Mouse (Mus musculus): ENCODE data around the gene Mybpc2. TPM values are rescaled to one million over a fixed set of nuclear protein-coding genes. Genes with fewer than 3 reads are reported as not detected.
A peak's percentile ranks its signal among the peaks of the same experiment; 100 is the strongest.

The Mybpc2 gene
- total RNA-seq, 2 experiments from 2014 or later = 10.5 to 16.8 TPM

DNA sequence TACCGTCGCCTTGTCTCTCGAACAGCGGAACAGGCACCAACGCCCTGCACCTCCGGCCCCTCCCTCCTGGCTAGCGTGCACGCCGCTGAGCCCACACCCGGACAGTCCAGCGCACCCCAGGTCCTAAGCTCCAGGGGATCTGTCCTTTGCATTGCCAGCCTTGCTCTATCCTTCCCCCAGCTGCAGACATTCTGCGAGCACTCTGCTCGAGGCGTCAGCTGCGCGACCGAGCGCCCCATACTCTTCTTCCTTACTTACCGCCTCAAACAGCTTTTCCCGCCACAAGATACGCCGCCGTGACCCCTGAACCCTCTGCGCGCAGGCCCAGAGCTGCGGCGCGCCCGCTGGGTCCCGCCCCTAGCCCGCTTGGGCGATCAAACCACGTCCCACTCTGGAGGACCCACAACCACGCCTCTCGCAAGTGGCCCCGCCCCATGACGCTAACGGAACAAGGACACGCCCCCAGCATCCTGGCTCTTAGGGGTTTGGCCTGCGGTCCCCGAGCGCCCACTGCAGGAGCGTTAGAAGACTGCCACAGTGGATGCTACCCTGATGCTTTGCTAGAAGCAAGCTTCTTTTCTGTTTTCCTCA lies 24.1 kb upstream of the Mybpc2 start, which contains the start of gene Pold1:
Gene Pold1, minus strand, starts transcription at position 353 of the 591 bp plus-strand sequence.
- peak; percentile 99 to 100 for DNase-seq
- intact Hi-C loops (cut with DNase I) = loop anchor here (1.0 kb wide), 1 partner anchor 23 kb away; no protein-coding TSS in a partner anchor

DNA sequence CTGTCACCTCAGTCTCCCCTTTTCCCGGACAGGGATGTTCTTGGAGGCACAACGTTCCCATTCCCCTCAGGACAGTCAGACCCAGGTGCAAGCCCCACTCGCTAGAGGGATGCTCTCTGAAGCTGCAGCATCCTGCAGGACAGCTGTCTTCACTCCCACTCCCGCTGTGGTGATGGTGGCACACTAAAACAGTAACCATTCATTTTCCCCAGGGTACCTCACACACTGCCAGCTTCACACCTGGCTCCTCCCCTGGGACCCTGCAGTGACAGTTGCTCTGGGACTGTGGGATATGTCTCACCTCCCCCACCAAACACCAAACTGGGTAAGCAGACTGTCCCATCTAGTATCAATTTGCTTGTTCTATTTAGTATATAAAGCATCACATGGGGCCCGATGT lies 23.3 kb upstream of the Mybpc2 start:
- intact Hi-C loops (cut with DNase I) = loop anchor here (1.0 kb wide), 1 partner anchor 22 kb away; no protein-coding TSS in a partner anchor
- no peak for DNase-seq

DNA sequence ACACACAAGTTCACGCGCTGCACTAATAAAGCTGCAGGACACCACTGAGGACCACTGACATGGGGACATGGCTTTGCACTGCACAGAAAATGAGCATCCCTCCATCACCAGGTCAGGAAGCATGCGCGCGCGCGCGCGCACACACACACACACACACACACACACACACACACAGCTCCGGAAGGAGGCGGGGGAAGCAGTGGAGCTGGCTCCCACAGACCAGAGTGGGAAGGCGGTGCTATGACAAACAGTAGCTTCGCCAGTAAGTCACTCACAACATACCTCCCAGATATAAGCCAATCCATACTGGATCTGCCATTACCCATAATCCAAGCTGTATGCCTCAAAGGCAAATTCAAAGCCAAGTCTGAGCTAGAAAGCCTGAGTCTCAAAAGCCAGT lies 22.6 kb upstream of the Mybpc2 start:
- no peak for DNase-seq
- intact Hi-C loops (cut with DNase I) = no loop called here

DNA sequence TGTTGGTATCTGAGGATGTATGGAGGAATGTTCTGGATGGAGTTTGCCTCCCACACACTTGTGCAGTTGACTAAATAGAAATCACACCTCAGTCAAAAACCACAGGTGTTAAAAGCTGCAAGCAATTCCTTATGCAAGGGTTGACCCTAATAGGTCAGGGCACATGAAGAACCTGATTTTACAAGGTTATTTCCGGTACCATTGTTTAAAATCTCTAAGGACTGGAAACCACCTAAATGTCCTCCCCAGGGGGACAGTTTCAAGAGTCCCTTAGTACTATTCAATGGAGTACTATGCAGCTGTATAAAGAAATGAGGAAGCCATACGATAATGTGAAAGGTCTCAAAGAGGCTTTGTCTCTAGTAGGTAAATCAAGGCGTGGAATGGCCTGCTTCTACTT lies 21.8 kb upstream of the Mybpc2 start:
- intact Hi-C loops (cut with DNase I) = no loop called here
- DNase-seq = no peak

DNA sequence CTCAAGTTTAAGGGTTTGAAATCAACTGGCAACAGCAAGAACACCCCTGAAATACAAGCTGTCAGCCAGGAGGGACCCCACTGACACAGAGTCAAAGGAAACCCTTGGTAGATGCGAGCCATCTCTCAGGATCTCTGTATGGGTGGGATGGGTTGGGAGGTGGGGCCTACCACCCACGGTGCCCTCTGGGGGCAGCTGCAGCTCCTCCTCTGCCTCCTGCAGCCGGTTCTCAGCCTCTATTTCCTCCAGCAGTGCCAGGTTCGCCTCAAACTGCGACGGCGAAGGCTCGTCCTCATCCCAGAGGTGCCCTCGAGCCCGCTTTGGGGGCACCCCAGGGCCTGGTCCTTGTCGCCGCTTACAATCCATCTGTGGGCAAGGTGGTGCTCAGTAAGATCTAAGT lies 18.6 kb upstream of the Mybpc2 start:
- no peak for DNase-seq
- intact Hi-C loops (cut with DNase I) = no loop called here

DNA sequence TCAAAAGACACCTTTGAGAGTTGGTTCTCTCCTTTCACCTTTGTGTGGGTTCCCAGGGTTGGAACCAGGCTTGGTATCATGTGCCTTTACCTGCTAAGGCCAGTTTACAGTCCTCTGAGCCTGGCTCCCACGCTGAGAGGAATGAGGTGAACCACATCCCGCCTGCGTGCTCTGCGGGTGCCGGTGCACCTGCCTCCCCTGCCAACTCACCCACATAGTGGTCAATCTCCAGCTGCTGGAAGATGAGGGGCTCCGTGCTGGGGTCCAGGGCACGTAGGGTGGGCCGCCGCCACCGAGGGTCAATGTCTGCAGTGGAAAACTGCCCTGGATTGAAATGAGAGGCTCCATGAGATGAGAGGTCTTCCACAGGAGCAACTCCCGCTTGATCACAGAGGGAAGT lies 18.1 kb upstream of the Mybpc2 start:
- DNase-seq = no peak
- intact Hi-C loops (cut with DNase I) = no loop called here

DNA sequence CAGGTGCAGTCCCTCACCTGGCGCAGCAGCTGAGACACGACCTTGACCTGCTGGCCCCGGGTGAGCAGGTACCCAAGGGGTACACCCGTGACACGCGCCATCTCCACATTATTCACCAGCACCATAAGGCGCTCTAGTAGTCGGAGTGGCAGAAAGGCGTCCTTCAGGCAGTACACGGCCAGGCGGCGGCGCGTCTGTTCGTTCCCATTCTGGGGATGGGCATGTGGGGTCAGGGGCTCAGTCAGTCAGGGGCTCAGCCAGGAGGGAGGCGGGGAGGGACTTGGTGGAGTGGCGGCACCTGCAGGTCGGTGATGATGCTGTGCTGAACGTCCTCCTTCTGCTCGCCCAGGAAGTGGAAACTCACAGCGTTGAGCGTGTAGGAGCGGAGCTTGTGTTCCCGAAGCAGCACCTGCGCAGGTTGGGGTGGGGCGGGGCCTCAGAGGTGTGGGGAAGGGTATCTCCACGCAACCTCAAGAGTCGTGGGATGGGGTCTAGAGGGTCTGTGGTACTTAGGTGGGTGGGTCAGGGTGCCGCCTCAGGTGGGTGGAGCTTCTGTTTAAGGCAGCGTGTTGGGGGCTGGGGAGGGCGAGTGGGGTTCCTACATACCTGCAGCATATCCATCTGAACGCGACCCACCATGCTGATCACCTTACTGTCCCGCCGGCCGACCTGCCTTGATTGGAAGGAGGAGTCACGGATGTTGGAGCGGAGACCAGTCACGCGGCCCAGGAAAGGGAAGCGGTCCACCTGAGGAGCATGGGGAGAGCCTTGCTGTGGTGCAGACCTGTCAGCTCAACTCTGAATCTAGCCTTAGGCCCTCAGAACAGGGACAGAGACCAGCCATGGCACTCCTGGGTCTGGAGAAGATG lies 14.5 kb upstream of the Mybpc2 start:
- intact Hi-C loops (cut with DNase I) = no loop called here
- DNase-seq = no peak

DNA sequence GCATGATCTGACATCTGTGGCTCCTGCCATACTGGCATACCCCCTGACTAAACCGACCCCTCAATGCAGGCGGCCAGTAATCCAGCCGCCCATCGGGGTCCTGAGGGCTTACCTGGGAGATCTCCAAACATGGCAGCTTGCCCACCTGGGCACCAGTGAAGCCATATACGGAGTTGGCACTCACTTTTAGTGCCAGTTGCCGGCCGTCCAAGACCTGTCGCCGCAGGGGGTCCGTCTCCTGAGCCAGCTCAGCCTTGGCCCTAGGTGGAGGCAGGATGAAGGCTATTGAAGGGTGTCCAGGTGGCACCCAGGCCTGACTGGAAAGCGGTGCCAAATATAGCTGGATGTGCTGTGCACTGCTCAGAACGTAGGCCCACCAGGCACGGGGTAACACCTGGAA lies 13.0 kb upstream of the Mybpc2 start:
- DNase-seq = no peak
- intact Hi-C loops (cut with DNase I) = no loop called here

DNA sequence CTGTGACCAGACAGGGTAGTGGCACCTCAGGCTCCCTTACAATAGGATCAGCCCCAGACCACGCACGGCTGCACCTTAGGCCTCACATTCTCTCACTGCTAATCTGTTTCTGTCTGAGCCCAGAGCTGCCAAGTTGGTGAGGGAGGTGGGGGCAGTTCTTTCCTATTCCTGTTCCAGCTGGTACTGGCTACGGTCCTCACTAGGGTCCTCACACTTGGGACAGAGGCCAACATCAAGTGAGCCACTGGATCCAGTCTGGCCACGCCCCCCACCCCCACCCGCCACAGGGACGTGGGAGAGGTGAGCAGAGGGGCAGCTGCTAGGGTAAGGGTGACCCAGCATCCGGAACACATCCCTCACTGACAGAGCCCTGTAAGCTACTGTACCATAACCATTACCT lies 12.6 kb upstream of the Mybpc2 start:
- no peak for DNase-seq
- intact Hi-C loops (cut with DNase I) = no loop called here

DNA sequence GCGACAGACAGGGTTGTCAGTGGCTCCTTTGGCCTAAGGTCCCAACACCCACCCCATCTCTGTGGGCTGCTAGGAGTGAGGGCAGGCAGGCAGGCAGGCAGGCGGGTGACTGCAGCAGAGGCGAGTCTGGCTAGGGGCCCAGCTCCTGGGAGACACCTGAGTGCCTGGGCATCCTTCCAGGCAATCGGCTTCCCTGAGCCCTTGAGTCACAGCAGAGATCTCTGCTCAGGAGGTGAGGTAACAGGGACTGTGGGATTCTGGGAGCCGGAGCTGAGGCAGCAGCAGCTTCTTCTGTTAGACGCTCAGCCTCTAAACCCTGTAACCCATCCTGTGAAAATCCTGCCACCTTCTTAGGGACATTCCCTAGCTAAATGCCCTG lies 12.1 kb upstream of the Mybpc2 start:
- intact Hi-C loops (cut with DNase I) = no loop called here

DNA sequence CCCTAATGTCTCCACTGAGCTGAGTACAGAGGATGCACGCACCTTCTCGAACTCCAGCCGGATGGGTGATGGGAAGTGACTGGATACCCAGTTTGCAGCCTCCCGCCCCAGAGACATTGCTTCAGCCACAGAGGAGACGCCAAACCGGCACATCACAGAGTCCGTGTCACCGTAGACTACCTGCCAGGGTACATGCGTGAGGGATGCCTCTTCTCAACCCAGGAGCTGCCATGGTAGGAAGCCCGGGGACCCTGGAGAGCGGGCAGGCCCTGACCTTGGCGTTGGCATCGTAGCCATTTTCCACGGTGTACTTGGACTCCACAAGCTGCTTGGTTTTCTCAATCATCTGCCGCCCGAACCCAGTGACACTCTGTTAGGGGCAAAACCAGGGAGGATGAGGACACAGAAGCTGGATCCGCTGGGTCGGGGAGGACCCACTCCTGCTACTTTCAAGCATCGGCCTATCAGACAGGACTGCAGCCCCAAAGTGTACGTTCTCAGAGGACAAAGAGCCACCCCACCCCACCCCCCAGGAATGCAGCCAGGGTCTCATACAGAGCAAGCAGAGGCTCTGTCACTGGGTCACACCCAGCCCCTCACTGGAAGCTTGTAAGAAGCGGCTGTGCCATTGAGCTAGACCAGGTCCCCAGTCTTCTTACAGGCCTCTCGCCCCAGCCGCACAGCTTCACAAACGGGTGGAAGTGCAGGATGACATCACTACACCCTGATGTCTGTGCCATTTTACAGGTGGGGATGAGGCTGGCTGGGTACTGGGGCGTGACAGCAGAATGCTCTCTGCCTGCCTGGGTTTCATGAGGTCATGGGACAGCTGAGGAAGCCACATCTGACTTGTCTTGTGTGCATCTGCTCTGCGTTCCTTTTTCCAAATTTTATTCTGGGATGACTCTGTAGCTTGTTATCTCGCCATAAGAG lies 11.5 kb upstream of the Mybpc2 start:
- DNase-seq = no peak
- intact Hi-C loops (cut with DNase I) = no loop called here

More for the DNA sequence above, 12.1 kb upstream of the Mybpc2 start:
- no peak for DNase-seq

DNA sequence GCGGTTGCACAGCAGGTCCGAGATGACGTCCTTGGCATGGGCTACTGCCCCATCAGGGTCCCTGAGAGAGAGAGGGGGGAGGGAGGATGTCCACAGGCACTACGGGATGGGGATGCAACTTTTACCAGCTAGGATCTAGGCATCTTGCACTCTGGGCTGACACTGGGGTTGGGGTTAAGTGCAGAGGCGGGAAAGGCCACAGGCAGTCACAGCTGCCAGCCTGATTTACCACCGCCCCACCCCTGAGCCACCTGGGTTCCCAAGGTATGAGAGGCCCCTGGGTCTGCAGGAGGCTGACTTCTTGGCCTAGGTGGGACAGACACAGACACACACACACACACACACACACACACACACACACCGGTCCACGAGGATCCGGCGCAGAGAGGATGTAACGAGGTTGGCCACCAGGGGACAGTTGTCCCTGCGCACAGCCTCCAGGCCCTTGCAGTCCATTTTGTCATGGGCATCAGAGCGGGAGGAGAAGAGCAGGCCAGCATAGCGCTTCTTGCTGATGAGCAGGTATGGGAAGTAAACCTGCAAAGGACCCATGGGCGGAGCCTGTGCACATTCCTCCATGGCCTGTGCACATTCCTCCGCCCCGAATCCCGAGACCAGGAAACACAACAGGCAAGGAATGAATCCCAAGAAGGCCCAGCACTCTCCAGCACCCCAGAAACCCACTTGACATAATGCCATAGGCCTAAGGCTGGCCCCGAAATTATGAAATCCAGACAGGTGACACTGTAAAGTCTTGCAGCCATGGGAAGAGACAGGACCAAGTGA lies 10.4 kb upstream of the Mybpc2 start:
- intact Hi-C loops (cut with DNase I) = no loop called here
- DNase-seq = no peak

DNA sequence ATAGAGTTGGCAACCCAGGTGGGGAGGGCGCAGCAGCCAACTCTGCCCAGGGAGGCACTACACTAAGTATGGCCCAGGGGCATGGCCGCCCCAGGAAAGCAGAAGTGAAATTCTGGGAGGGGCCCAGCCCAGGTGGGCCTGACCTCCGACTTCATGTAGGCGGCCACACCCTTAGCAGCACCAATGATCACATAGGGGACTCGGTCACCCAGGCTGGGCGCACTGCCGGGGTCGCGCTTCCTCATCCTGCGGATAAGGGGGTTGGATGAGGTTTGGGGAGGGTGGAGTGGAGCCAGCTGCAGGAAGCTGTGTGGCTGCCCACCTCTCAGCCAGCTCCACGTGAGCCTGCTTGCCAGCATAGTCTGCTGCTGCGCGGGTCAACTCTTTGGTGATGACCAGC lies 9.8 kb upstream of the Mybpc2 start:
- intact Hi-C loops (cut with DNase I) = no loop called here
- no peak for DNase-seq

DNA sequence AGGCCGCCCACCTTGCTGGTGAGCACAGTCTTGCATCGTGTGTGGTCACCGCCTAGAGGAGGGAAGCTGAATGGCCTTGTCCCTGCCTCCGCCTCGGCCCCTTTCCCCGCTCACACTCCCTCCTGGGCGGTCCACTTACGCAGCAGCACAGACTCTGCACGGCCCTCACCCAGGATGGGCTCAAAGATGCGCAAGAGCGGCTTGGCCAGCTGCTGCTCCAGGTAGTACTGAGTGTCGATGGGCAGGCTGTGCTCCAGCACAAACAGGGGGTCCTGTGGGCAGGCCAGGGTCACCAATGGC lies 9.2 kb upstream of the Mybpc2 start:
- intact Hi-C loops (cut with DNase I) = no loop called here
- no peak for DNase-seq

DNA sequence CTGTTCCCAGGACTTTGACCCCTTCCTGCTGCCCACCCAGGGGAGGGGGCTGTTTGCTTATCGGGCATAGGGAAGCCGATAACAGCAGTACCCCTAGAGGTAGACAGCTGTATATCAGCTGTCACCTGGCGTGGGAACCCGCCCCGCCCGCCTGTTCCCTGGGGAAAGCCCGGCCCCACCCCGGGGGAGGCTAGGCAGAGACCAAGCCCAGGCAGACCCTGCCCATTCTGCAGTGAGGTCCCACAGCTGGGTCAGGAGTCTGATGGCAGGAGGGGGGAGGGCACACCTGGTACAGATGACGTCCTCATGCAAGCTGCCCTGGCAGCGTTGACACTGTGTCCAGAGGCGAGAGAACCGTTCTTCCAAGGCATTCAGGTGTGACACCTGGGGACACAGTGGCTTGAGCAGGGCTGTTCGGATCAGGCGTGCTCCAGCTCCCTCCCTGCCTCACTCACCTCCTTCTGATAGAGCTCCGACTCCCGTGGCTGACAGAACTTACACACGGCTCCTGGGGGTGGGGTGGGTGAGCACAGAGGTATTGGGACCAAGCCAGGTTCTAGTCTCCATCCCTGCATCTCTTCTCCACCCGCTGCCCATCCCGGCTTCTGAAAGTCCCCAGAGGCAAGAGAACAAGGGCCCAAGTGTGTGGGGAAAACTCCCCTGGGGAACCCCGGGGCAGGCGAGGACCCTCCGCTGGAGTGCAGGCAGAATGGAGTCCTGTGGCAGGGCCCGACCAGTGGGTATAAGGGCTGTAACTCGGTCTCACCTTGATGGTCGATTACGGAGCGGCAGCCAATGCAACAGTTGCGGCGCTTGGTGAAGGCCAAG lies 8.7 kb upstream of the Mybpc2 start:
- intact Hi-C loops (cut with DNase I) = no loop called here
- DNase-seq = no peak

DNA sequence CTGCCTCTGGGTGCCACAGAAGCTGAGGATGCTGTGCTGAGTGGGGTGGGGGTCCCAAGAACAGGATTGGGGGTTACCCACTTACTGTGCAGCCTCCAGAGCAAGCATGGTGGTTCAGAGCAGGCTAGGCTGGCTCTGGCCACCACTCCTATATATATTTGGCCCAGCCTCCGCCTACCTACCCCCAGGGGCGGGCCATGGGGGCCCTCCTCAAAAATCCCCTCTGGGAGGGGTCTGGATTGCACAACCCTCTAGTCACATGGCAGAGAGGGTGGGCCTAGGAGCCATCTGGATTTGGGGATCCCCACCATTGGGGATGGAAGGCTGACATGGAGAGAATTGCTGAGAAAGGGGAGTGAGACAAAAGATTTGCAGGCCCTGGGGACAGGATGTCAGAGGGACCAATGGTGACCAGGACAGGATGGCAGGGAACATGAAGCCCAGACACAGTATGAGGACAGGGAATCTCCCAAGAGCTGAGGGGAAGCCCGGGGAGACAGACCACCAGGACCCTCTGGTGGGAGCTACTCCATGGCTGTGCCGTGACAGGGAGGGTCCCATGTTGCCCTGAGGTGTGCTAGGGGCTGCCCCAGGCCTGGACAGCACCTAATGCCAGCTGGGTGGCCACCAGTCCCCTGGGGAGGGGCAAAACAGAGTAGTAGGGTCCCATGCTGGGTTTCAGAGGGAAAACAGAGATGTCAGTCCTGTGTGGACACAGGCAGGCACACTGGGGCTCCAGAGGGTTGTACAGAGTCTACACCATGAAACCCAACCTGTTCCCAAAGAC lies 7.7 kb upstream of the Mybpc2 start, which contains the start of gene Spib:
Gene Spib, minus strand, starts transcription at position 126 of the 787 bp plus-strand sequence.
- no peak for DNase-seq
- intact Hi-C loops (cut with DNase I) = no loop called here

DNA sequence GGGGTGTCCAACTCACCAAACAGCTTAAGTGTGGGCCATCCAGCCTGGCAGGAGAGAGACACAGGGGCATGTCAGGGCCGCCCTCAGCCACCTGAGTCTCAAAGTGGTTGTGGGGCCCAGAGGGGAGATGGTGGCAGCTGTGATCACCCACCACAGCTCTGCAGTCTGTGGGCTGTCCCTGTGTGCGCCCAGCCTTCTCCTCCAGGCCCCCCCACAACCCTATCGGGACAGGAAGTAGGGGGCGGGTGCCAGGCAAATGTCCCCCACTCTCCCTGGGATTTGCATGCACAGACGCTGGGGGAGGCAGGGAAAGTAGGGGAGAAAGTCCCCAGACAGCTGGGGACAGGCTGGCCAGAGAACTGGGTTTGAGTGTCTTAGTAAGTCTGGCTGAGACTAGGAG lies 6.8 kb upstream of the Mybpc2 start:
- no peak for DNase-seq
- intact Hi-C loops (cut with DNase I) = no loop called here

DNA sequence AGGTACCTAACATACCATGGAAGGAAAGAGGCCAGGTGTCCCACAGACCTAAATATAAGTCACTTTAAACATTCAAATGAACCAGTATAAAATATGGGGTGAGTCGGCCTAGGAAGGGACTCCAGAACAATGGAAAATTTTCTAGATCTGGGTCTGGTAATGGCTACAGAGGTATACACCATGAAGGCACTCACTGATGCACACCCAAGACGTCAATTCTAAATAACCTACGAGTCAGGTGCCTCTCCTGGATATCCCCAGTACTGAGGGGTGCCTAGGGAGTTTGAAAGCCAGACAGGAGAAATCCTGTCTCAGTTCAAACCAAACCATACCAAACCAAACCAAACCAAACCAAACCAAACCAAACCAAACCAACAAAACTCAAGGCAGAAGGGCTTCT lies 6.1 kb upstream of the Mybpc2 start:
- DNase-seq = no peak
- intact Hi-C loops (cut with DNase I) = no loop called here

DNA sequence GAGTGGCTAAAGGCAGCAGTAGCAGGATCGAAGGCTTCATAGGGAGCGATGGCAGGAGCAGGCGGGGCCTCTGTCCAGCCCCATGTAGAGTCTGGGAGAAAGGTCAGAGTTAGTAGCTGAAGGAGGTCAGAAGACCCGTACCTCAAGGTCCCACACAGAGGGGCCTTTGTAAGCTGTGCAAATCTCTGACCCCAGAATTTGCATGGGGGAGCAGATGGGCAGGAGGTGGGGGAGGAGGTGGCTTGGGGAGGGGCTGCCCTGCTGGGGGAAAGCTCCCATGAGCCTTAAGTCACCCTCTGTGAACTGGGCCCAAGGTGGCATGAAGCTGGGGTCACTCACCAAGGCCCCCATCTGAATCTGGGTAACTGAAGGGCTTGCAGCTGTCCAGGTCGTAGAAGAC lies 5.1 kb upstream of the Mybpc2 start:
- intact Hi-C loops (cut with DNase I) = no loop called here
- DNase-seq = no peak

Data from heart, postnatal 14 days (tissue).